Mouse (Mus musculus) C2C12 (cell line): ENCODE results near the gene Pnkp.

Experiments
- CEBPB ChIP-seq: IDR thresholded peaks from one replicate; pipeline ENCODE4 v1.6.1; 2011; ENCODE audit warnings: low read depth, mild to moderate bottlenecking, control low read depth, moderate library complexity
- CTCF ChIP-seq: IDR thresholded peaks from one replicate; pipeline ENCODE4 v1.5.1; 2011; ENCODE audit not compliant: control insufficient read depth, insufficient read depth, insufficient read length
- MAX ChIP-seq: IDR thresholded peaks from one replicate; pipeline ENCODE4 v1.6.1; 2011; ENCODE audit warnings: mild to moderate bottlenecking, control low read depth
- USF1 ChIP-seq: IDR thresholded peaks from one replicate; pipeline ENCODE4 v1.6.1; 2011; ENCODE audit warnings: low read depth, mild to moderate bottlenecking, control low read depth, moderate library complexity

DNA sequence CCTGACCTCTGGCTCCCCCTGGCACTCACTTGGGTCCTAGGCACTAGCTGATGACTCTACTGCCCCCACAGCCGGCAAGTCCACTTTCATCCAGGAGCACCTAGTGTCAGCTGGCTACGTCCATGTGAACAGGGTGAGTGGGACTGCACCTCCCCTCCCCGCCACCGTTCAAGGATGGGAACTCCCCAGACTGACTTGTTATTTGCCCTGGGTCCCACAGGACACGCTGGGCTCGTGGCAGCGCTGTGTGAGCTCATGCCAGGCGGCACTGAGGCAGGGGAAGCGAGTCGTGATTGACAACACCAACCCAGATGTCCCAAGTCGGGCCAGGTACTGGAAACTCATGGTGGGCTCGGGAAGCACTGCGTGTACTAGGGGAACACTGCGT lies 4.5 kb downstream of the Pnkp start:
- TF ChIP-seq CEBPB: no peak
- no peak for TF ChIP-seq CTCF
- no peak for TF ChIP-seq MAX
- no peak for TF ChIP-seq USF1
